Mouse (Mus musculus) granulocyte monocyte progenitor cell, adult 5-6 weeks (primary cell): ENCODE data around the gene Stra8. TPM values are rescaled to one million over a fixed set of nuclear protein-coding genes. Genes with fewer than 3 reads are reported as not detected.

Experiments used
- ATAC-seq: replicated peaks from 2 replicates; pipeline ENCODE4 v1.8.0; 2016; ENCODE audit warnings: mild to moderate bottlenecking, moderate TSS enrichment, inconsistent platforms; ENCODE audit not compliant: poor library complexity, severe bottlenecking
- total RNA-seq, 2 experiments: library from RNA; stranded (forward) in 1 of 2; stranded (reverse) in 1 of 2; fragments of 200-712, 200-1000 nt in 1 of 2; fragments of >200 nt in 1 of 2; fragmentation: Nextera tagmentation in 1 of 2; gene quantifications; 2 replicates each; pipeline ENCODE4 v1.2.3; 2014 to 2017

The Stra8 gene
- total RNA-seq, 2 experiments from 2014 or later: not detected

DNA sequence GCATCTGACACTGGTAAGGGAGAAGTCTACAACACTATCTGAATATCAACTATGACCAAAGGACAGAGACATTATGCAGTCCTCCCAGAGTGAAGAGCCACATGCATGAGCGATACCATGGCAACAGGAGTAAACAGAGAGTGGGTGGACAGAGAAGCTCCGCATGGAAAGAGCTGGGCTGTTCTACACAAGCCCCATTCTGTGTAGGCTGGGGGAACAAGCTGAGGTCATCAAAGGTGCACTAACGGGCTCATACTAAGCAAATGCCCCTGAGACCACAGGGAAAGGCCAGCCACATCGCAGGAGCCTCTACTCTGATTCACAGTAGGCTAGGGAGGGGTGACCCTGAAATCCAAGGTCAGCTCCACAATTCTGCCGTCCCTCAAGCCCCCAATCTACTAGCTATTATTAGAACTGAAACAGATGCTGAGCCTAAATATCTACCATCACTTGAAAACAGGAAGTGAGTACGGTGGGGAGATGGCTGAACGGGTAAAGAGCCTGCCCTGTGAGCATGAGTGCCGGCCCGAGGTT, 18.0 kb upstream of the Stra8 start:
- peak; percentile 62 for ATAC-seq

DNA sequence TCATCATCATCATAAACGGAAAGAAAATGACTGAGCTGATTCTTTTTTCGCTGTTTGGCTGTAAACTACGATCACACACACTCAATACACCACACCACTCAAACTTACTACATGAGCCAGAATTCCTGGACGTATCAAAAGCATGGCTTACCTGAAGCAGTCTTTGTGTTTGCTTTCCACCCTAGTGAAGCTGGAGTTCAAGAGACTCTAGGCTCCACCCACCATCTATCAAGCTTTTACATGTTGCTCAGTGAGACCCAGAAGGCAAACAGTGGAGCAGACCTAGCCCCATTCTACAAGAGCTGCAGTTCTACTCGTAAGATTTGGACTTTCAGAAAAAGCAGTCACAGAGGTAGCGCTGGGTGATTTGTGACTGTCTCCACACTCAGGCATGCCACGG, 17.4 kb upstream of the Stra8 start:
- no peak for ATAC-seq

DNA sequence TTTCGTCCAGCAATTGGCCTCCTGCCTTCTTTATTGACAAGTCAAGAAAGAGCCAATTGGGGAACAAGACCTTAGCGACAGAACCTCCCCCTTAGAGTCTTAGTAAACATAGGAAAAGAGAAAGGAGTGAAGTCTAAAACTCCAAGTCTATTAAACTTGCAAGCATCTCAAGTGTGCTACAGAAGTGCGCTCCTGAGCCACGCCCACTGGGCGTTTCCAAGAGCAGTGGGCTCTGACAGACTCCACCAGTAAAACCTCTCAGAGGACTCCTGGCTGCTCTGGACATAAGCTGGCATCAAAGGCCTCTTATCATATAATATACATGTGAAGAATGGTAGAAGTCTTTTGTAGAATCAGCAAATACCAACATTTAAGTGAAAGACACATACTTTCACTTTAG, 16.5 kb upstream of the Stra8 start:
- no peak for ATAC-seq

DNA sequence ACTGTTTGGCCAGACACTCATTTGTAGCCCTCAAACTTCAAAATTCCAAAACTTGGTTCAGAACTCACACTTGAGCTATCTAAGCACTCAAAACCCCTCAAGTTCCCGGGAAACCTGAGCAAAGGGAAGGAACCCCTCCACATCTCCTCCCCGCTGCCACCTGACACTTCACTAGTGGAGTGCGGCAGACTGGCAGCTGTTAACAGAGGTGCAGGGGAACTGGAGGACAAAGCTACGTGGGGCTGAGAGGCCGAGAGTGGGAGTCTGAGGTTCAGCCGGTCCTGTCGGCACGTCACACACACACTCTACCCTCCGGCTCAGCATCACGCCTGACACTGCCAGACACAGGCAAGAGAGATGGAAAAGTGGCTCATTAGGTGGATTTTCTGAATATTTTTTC, 16.1 kb upstream of the Stra8 start:
- no peak for ATAC-seq

DNA sequence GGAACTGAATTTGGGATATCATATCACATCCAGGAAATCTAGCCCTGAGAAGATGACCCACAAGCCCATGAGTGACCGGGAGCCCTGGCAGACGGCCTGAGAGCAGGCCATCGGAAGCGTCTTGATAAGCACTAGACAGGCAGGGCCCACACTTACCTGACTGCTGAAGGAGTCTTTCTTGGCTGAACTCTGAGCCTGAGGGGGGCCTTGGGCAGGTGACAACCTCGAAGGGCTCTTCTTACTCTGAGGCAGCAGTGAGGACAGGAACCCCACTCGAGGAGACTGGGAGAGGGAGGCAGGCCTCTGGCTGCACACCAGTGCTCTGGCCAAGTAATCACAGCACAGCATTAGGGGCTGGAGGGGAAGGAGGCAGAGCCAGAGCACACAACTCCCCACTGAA, 15.6 kb upstream of the Stra8 start:
- no peak for ATAC-seq

DNA sequence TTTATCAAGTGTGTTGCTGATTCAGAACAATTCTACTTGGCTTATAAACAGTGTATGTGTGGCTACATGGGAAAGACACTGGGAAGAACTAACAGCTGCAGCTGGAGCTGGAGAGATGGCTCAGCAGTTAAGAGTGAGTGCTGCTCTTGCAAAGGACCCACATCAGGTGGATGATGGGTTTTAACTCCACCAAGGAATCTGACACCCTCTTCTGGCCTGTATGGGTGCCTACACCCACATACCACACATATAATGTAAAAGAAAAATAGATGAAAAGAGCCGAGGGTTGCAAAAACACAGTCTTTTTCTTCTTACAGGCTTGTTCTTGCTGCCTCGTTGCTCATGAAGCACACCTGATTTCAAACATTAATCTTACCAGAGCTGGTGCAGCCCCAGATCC, 13.8 kb upstream of the Stra8 start:
- ATAC-seq: no peak

DNA sequence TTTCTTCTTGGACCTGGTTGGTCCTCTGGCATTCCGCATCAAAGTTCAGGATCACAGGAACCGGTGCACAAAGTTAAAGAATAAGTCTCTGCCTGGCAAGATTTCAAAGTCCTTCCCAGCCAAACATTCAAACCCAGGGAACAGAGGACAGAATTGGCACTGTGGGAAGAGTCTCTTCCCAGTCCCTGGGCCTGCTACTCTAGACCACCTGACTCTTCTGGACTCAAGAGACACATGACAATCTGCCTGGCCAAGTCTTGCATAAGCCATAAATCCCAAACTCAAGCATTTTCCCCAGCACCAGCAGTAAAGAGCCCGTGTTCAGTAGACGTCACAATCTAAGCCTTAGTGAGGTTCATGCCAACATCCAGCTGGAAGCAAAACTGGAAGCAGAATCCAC, 13.3 kb upstream of the Stra8 start:
- ATAC-seq: no peak

DNA sequence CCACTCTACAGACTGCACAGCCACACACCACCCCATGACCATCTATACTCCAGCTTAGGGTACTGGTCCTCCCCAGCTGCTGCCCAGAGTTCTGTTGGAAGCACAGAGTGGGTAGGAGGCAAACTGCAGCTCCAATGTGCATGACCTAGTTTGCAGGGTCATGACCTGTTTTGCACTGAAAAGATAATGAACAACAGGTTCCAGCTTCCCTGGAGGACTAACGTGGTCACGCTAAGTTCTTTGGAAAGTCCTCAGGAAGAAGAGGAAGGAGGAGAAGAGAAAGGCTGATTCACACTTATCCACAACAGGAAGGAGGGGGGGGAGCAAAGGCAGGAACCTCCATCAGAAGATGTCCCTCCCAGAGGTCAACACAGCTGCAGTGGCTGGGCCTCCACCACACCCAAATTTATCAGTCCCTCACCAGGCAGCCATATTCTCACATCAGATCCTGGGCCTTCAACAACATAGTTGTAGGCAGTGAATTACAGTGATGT, 12.8 kb upstream of the Stra8 start:
- no peak for ATAC-seq

DNA sequence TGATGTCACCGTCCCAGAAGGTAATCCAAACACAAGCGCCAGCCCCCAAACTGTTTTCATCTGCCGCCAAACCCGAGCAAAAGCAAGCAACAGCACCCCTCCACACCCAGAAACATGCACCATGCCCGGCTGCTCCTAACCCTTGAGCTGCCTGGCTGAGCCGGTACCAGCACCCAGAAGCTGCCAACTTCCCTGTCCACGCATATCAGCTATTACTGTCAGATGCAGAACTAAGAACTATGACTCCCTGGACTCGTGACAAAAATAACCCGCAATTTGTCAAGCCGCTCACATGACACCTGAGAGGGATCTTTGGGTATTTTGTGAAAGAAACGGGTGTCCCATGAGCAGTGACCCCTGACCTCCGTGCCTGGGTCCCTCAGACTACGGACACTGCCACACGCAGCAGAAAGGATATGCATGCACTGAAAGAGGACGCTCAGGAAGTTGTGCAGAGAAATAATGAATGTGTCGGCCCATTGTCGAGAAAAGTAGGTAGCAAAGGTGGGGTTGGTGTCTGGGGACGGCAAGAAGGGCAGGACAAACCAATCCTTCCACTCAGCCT, 12.2 kb upstream of the Stra8 start:
- no peak for ATAC-seq

DNA sequence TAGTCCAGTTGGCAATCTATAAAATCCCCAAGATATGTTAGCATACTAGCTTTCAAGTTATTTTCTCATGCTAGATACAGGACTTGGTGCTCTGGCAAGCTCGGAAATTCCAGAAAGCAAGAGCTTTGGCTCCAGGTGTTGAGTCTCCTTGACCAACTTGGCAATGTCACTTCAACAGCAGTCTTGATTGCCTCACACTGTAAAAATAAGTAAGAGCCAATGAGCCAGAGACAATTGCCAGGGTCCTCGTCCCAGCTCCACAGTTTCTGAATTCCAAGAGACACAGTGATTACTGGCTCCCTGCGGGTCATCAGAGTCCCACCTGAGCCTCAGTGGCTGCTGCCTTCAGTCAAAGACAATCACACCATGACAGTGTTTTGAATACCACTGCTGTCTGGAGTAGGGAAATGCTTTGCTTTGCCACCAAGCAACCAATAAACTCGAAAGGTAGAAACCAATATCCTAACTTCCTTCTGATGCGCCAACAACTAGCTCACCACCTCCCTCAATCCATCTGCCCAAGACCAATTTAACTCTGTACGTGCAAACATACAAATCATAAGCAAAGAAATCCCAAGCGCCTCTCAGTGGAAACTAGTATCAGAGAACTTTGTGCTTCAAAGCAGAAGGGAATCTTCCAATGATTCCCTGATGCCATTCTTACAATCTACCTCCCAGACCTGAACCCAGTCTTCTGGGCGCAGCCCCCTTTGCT, 10.2 kb upstream of the Stra8 start:
- ATAC-seq: no peak

DNA sequence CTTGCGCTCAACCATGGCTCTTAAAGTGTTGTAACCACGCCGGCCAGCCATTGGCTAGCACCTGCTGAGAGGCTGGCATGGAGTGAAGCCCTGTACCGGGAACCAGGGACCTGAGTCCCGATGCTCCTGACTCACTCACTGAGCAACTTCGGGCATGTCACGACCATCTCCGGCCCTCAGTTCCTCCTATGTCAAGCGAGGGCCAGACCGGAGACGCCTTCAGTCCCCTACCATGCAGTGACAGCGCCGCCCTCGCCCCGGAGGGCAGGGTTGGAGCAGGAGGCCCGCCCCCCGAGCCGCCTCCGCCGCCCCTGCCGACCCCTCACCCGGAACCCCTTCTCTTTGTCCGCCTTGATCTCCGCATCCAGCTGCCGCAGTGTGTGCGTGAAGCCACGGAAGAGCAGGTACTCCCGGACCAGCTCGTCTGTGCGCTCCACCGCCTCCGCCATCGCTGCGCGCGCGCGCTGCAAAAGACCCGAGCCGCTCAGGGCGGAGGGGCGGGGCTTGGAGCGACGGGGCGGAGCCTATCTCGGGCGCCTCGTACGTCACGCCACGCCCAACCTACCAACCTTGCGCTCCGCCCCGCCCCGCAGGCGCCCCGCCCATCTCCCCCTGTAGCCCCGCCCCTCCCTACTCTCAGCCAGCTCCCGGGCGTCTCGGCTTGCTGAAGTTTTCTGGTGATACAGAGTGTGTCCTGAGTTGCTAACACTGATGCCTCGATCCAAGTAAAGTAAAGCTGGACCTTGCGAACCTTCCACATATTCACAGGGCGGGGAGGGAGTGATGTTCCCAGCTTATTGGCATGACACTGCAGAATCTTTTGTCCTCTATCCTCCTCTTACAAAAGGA, 9.4 kb upstream of the Stra8 start, which contains the start of gene Wdr91:
TSS of gene Wdr91 (minus strand) at position 506 of the 849 bp plus-strand sequence.
- peak; percentile 89 for ATAC-seq

DNA sequence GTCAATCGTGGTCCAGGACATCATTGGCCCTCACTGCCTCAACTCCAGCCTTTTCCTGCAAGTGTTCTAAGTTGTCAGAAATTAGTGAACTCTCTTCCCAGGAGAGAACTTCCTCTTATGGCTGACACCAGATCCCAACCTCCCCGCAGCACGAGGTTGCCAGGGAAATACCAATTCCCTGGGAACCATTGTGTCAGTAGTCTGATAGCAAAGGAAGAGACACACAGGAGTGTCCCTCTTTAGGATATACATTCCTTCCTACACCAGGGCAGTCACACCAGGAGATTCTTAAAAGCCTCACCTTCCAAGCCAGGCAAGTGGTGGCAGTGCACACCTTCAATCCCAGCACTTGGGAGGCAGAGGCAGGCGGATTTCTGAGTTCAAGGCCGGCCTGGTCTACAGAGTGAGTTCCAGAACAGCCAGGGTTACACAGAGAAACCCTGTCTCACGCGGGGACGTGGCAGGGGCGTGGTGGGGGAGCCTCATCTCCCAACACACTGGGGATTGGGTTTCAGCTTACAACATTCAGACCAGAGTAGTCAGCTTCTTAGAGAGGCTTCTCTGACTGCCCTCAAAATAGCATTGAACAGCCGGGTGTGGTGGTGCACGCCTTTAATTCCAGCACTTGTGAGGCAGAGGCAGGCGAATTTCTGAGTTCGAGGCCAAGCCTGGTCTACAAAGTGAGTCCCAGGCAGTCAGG, 6.5 kb upstream of the Stra8 start:
- no peak for ATAC-seq

DNA sequence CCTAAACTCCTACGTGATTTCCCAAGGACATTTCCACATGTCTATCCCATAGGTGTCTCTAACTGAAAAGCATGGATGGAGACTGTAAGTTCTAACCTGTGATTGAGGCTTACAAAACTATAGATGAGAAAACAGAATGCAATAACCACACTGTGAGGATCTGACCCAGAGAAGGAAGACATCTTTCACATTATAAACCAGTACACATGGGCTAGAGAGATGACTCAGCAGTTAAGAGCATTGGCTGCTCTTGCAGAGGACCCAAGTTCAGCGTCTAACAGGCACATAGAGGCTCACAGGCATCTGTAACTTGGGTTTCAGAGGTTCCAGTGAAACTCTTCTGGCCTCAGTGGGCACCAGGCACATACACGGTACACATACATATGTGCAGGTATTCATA, 5.5 kb upstream of the Stra8 start:
- no peak for ATAC-seq

DNA sequence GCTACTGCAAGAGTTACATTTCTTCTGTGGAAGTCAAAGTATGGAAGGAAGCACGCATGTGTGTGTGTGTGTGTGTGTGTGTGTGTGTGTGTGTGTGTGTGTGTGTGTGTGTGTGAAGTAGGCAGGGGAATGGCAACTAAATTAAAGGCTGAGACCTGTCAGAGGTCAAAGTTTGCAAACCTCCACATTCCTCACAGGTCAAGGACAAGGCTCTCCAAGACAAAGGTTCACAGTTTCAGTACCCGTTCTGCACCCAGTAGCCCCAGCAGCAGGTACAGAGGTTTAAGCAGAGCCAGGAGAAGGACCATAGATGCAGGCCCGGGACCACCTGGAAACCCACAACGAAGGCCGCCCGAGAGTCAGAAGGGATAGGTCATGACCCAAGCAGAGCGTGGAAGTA, 817 bp upstream of the Stra8 start:
- ATAC-seq: no peak

DNA sequence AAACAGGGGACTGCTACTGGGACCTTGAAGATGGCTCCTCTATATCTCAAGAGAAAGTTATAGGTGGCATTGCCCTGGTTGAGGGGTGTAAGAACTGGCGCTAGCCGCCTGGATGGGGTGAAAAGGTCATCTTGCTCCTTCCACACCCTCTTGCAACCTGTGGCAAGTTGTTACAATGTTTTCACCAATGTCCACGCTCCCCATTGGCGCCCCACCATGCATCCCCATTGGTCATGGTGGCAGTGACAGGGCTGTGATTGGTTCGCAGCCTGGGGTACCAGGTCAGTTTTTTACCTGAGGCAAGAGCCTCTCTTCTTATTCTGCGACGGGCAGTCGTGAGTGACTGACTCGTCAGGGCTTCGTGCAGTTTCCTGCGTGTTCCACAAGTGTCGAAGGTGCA, 668 bp downstream of the Stra8 start:
- ATAC-seq: no peak

DNA sequence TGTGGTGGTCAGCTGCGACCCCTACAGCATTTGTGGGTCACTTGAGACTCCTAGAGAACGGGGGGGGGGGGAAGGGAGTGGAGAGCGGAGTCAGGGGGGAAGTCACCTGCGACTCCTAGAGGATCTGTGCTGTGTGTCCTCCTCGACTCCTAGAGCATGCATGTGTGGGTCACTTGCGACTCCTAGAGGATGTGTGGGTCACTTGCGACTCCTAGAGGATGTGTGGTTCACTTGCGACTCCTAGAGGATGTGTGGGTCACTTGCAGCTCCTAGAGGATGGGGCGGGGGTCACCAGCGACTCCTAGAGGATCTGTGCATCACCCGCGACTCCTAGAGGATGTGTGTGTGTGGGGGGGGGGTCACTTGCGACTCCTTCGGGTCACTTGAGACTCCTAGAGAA, 2.0 kb downstream of the Stra8 start:
- peak; percentile 96 for ATAC-seq

DNA sequence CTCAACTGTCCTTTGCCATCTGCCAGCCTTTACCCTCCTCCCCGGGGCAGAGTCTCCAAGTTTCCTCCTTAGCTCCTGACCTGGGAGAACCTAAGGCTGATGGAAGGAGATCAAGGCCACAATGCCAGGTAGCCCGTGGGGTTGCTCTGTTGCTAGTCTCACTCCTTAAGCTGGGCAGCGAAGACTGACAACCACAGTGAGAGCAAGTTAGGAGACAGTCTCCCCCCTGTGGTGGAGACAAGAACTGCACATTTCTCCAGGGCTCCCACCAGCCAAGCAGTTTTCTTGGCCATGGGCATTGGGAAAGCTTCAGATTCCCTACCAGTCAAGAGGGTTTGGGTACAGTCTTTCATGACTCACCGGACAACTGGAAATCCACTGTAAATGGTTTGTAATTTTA, 7.2 kb downstream of the Stra8 start:
- ATAC-seq: peak; percentile 86

DNA sequence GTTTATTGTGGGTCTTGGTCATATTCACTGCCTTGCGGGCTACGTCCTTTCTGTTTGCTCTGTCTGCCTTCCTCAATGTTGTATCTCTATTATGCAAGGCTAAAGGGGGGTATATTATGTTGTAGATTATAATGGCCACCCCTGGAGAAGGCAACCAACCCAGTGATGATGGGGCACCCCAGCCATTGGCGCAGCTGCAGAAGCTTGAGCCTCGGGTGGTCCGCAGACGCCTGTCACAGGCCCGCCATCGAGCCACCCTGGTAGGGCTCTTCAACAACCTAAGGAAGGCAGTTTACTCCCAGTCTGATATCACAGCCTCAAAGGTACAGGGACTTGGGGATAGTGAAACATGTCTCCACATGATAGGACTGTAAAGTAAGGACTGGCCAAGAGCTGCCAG, 7.6 kb downstream of the Stra8 start:
- ATAC-seq: no peak

DNA sequence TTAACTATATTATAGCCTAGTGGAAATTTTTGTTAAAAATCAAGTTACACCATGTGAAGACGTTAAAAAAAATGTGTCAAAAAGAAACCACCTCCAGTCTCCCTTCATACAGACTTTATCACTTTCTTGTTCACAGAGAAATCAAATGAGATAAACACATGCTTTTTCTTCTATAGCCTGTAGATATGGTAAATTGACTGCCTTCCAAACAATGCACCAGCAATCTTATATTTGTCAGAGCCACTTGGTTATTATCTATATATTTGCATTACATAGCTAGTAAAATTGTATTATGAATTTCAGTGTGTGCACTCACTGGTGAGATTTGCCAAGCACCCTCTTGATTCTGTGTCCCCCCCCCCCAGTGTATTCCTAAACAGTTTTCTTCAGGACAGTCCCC, 12.7 kb downstream of the Stra8 start:
- ATAC-seq: no peak

DNA sequence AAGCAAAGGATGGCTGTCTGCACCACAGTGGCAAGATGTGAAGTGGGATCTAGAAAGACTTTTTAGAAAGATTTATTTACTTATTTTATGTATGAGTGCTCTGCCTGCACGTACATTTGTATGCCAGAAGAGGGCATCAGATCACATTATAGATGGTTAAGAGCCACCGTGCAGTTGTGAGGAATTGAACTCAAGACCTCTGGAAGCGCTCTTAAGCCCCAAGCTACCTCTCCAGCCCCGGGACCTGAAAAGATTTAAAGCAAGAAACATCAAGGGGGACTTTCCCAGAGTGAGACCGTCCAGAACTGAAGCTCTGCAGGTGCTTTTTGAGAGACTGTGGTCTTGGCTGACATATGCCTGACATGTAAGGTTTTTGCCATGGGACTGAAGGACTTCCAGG, 16.8 kb downstream of the Stra8 start:
- no peak for ATAC-seq
